Mouse (Mus musculus) myocyte (in vitro differentiated cells): ENCODE data around the gene Spef1. TPM values are rescaled to one million over a fixed set of nuclear protein-coding genes. Genes with fewer than 3 reads are reported as not detected.

ENCODE experiments used
- H3K27me3 ChIP-seq: one replicate; pipeline ENCODE4 v1.6.1; 2011; ENCODE audit not compliant: control insufficient read depth, insufficient read depth, insufficient read length
- H3K36me3 ChIP-seq: one replicate; pipeline ENCODE4 v1.6.1; 2011; ENCODE audit not compliant: control insufficient read depth, insufficient read depth
- H3K4me2 ChIP-seq: one replicate; pipeline ENCODE4 v1.6.1; 2011; ENCODE audit warnings: low read depth, control low read depth
- H3K4me3 ChIP-seq: one replicate; pipeline ENCODE4 v1.5.1; 2011; ENCODE audit warnings: mild to moderate bottlenecking, control low read depth, moderate library complexity
- H3K79me2 ChIP-seq: one replicate; pipeline ENCODE4 v1.6.1; 2011; ENCODE audit not compliant: control insufficient read depth, insufficient read depth
- H3ac ChIP-seq: one replicate; pipeline ENCODE4 v1.6.1; 2011; ENCODE audit not compliant: control insufficient read depth, insufficient read length
- CEBPB ChIP-seq: IDR thresholded peaks from 2 replicates; pipeline ENCODE4 v1.6.1; 2011; ENCODE audit warnings: mild to moderate bottlenecking, moderate library complexity; ENCODE audit not compliant: poor library complexity, insufficient read depth, severe bottlenecking
- E2F4 ChIP-seq: IDR thresholded peaks from one replicate; pipeline ENCODE4 v1.6.1; 2011; ENCODE audit warnings: mild to moderate bottlenecking, control low read depth, moderate library complexity; ENCODE audit not compliant: insufficient read depth
- MAX ChIP-seq: IDR thresholded peaks from one replicate; pipeline ENCODE4 v1.6.1; 2011; ENCODE audit warnings: low read depth, mild to moderate bottlenecking, control low read depth
- MYOD1 ChIP-seq, 3 experiments: IDR thresholded peaks; one replicate each; pipeline ENCODE4 v1.6.1; 2011; ENCODE audit warnings: control low read depth in 2 of 3, low read depth in 2 of 3, mild to moderate bottlenecking in 2 of 3, moderate library complexity in 1 of 3; ENCODE audit not compliant: insufficient read length in 2 of 3, control insufficient read depth in 1 of 3
- MYOG ChIP-seq, 3 experiments: IDR thresholded peaks; one replicate each; pipeline ENCODE4 v1.6.1; 2011; ENCODE audit warnings: control low read depth in 2 of 3, low read depth in 2 of 3, mild to moderate bottlenecking in 2 of 3; ENCODE audit not compliant: insufficient read length in 2 of 3, control insufficient read depth in 1 of 3, insufficient read depth in 1 of 3
- POLR2A ChIP-seq: IDR thresholded peaks from one replicate; pipeline ENCODE4 v1.6.1; 2011; ENCODE audit warnings: low read depth, mild to moderate bottlenecking, control low read depth, moderate library complexity; ENCODE audit not compliant: insufficient read length
- POLR2AphosphoS2 ChIP-seq: IDR thresholded peaks from one replicate; pipeline ENCODE4 v1.6.1; 2011; ENCODE audit warnings: low read depth, control low read depth; ENCODE audit not compliant: insufficient read length
- REST ChIP-seq: IDR thresholded peaks from one replicate; pipeline ENCODE4 v1.6.1; 2011; ENCODE audit warnings: mild to moderate bottlenecking, control low read depth, moderate library complexity; ENCODE audit not compliant: insufficient read depth, insufficient read length
- SRF ChIP-seq: IDR thresholded peaks from one replicate; pipeline ENCODE4 v1.6.1; 2011; ENCODE audit warnings: low read depth; ENCODE audit not compliant: control insufficient read depth, insufficient read length
- TCF12 ChIP-seq: IDR thresholded peaks from one replicate; pipeline ENCODE4 v1.6.1; 2011; ENCODE audit warnings: mild to moderate bottlenecking, control low read depth; ENCODE audit not compliant: poor library complexity, insufficient read depth, severe bottlenecking
- TCF3 ChIP-seq: IDR thresholded peaks from one replicate; pipeline ENCODE4 v1.6.1; 2011; ENCODE audit warnings: low read depth, control low read depth; ENCODE audit not compliant: insufficient read length
- USF1 ChIP-seq: IDR thresholded peaks from one replicate; pipeline ENCODE4 v1.6.1; 2011; ENCODE audit warnings: low read depth, mild to moderate bottlenecking, control low read depth, moderate library complexity
- polyA plus RNA-seq: library from polyadenylated mRNA; unstranded; fragments of >200 nt; fragmentation: generic; extraction: Trizol; gene quantifications from one replicate; pipeline ENCODE4 v1.2.1, GENCODE M21; 2012; ENCODE audit warnings: missing spikeins

Gene Spef1
- polyA plus RNA-seq, 1 experiment: 9.4 TPM

DNA sequence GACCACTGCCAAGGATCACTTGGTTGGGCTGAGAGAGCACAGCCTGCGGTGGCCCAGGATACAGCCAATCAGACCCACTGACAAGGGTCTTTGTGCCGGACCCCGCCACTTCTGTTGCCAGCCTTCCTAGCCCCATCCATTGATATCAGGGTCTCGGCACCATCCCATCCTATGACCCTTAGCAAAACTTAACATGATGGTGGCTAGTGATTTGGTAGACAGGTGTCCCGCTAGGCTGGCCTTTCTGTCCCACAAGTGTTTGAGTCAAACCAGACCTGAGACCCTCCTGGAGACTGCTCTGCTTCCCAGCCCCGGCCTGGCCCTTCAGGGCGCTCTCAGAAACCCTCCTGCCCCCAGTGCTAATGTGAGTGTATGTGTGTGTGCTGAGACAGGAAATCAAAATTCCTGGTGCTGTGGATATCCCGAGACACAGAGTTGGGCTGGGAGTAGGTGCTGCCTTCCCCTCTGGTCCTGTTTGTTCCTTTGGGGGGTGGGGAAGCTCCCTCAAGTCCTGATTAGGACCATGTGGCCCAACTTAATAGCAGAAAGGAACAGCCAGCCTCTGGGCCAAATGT, 52.2 kb downstream of the Spef1 start:
- H3K36me3 ChIP-seq: no peaks in the 10 kb centered on the region
- H3K79me2 ChIP-seq: no peaks in the 10 kb centered on the region
- H3K4me2 ChIP-seq: no peak overlapping the region
- H3K27me3 ChIP-seq: no peaks in the 10 kb centered on the region
- TF ChIP-seq SRF (no peak), TCF3 (no peak), REST (no peak), CEBPB (no peak), POLR2AphosphoS2 (no peak), MYOG (IDR thresholded peaks at IDR 0.05; ENCODE audit: control insufficient read depth in 1 of 3, insufficient read depth in 1 of 3, insufficient read length in 2 of 3, low read depth in 2 of 3) (no peak), POLR2A (no peak), E2F4 (no peak), USF1 (no peak), TCF12 (no peak), MYOD1 (IDR thresholded peaks at IDR 0.05; ENCODE audit: control insufficient read depth in 1 of 3, insufficient read length in 2 of 3, low read depth in 2 of 3) (no peak), MAX (no peak)
- H3ac ChIP-seq: no peak overlapping the region
- H3K4me3 ChIP-seq: no peak overlapping the region

DNA sequence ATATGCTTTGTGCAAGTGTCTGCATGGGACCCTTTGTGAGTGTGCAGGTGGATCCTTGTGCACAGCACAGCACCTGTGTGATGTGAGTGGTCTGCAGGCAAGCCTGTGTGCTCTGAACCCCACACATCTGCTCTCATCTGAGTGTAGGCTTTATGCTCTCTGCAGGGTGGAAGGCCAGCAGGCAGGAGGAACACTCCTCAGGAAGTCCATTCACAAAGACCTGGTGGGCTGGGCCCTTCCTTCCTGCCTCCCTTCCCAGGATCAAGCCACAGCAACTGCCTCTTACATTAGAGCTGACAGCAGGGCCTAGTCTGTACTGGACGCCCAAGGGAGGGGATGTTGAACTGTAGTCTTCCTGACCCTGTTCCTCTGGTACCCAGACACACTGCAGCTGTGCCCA, 52.7 kb downstream of the Spef1 start:
- TF ChIP-seq MYOD1 (IDR thresholded peaks at IDR 0.05; ENCODE audit: control insufficient read depth in 1 of 3, insufficient read length in 2 of 3, low read depth in 2 of 3): no peak
- no peak for TF ChIP-seq MAX
- TF ChIP-seq REST: no peak
- no peak for TF ChIP-seq TCF3
- TF ChIP-seq TCF12: no peak
- no peak for TF ChIP-seq E2F4
- TF ChIP-seq POLR2AphosphoS2: no peak
- no peak for TF ChIP-seq USF1
- Histone ChIP-seq H3ac (no peak overlapping the region), H3K36me3 (no peaks in the 10 kb centered on the region), H3K4me3 (no peak overlapping the region), H3K79me2 (no peaks in the 10 kb centered on the region), H3K4me2 (no peak overlapping the region), H3K27me3 (no peaks in the 10 kb centered on the region)

DNA sequence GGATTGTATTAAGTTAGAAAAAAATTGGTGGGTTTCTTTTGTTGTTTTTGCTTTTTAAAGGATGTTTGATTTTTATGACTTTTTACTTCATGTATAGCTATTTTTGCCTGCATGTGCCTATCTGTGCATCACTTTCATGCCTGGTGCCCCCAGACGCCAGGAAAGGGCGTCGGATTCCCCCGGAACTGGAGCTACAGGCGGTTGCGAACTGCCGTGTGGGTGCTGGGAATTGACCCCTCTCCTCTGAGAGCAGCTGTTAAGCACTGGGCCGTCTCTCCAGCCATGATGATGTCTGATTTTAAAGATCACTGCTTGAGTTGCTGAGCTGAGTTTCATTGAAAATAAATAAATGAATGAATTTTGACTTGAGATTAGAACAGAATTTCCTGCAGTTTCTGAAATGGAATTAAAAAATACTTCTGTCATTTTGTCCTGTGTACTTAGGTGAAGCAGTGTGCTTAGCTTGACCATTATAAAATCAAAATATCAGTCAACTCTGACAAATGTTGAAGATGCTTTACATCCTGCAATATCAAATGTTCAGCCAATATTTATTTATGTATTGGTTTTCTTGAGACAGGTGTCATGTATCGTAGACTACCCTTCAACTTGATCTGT, 54.0 kb downstream of the Spef1 start, which contains the start of gene Gm11037:
TSS of gene Gm11037 (plus strand) at position 568 of the 618 bp plus-strand sequence.
- Histone ChIP-seq H3K36me3 (no peaks in the 10 kb centered on the region), H3ac (no peak within 1 kb of the TSS), H3K27me3 (no peaks in the 10 kb centered on the region), H3K4me3 (no peak within 1 kb of the TSS), H3K79me2 (no peaks in the 10 kb centered on the region), H3K4me2 (no peak within 1 kb of the TSS)
- TF ChIP-seq SRF (no peak), E2F4 (no peak), MAX (no peak), MYOD1 (IDR thresholded peaks at IDR 0.05; ENCODE audit: control insufficient read depth in 1 of 3, insufficient read length in 2 of 3, low read depth in 2 of 3) (no peak), MYOG (IDR thresholded peaks at IDR 0.05; ENCODE audit: control insufficient read depth in 1 of 3, insufficient read depth in 1 of 3, insufficient read length in 2 of 3, low read depth in 2 of 3) (no peak), TCF3 (no peak), POLR2A (no peak), CEBPB (no peak), REST (no peak), TCF12 (no peak)

DNA sequence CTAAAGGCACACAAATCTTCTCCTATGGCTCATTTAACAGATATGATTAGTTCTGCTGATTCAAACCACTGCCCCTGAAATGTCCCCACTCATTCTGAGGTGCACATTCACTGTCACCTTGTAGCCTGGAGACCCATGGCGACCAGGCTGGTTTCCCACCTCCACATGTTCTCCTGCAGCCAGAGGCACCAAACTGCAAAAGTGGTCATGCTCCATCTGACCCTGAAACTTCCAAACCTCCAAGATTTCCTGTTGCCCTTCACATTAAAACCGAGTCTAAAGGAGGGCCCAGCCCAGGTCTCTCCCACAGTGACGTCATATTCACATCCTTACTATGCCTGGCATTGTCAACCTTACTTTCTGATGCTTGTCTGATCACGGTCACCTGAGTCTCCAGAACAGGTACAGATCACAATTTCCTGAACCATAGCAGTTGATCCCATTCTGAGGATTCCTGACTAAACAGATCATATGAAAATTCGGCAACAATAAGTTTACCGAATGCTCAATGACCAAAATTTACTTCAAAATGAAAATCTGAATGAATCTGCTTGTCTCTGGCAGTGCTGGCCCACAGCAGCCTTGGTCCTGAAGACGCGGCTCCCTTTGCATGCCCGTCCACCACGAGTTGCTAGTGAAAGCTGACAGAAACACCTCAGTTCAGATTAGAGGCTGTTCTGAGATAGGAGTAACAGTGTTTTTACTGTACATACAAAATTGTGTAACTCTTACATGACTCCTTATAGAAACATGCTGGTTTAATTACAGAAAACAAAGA, 54.8 kb downstream of the Spef1 start:
- Histone ChIP-seq H3K27me3 (no peaks in the 10 kb centered on the region), H3K4me2 (no peak overlapping the region), H3K4me3 (no peak overlapping the region), H3ac (no peak overlapping the region), H3K36me3 (no peaks in the 10 kb centered on the region), H3K79me2 (no peaks in the 10 kb centered on the region)
- TF ChIP-seq E2F4 (no peak), REST (no peak), MYOG (IDR thresholded peaks at IDR 0.05; ENCODE audit: control insufficient read depth in 1 of 3, insufficient read depth in 1 of 3, insufficient read length in 2 of 3, low read depth in 2 of 3) (no peak), TCF3 (no peak), MYOD1 (IDR thresholded peaks at IDR 0.05; ENCODE audit: control insufficient read depth in 1 of 3, insufficient read length in 2 of 3, low read depth in 2 of 3) (no peak), MAX (no peak), SRF (no peak), TCF12 (no peak), CEBPB (no peak), POLR2A (no peak), USF1 (no peak), POLR2AphosphoS2 (no peak)
